Mouse (Mus musculus): Measurements from ENCODE around the gene Klk7. TPM values are rescaled to one million over a fixed set of nuclear protein-coding genes. Genes with fewer than 3 reads are reported as not detected.
A peak's percentile ranks its signal among the peaks of the same experiment; 100 is the strongest.

Gene Klk7
- polyA plus RNA-seq, 1 experiment from 2014 or later, result not detected

- H3K27me3 ChIP-seq (replicated peaks; ENCODE audit: insufficient read depth, low read length), result no peaks in the 10 kb centered on the region
- no peak within 1 kb of the TSS for H3K4me3 ChIP-seq (ENCODE audit: low read depth, low read length)
- TF ChIP-seq CTCF (IDR thresholded peaks at IDR 0.05) (no peak), EP300 (IDR thresholded peaks at IDR 0.05) (no peak)
- H3K9me3 ChIP-seq (ENCODE audit: low read length), result no peaks in the 10 kb centered on the region
- no peaks in the 10 kb centered on the region for H3K4me1 ChIP-seq (ENCODE audit: insufficient read depth, low read depth, low read length)
- H3K36me3 ChIP-seq (ENCODE audit: insufficient read depth, low read length), result no peaks in the 10 kb centered on the region
- DNase-seq (ENCODE audit: low spot score), result no peak
- 66% methylated on average over 3 of the region's 3 CpGs for WGBS
- no peak within 1 kb of the TSS for H3K27ac ChIP-seq (ENCODE audit: low read length)
- no peak within 1 kb of the TSS for H3K4me2 ChIP-seq (replicated peaks; ENCODE audit: low read depth, low read length)
- no peak for ATAC-seq
- no peak within 1 kb of the TSS for H3K9ac ChIP-seq (replicated peaks; ENCODE audit: low read depth)
Observed at GRCm38 (mm10) chr7:43841701-43842100, 30.6 kb downstream of the Klk7 start, which contains the start of gene Klk5. TSS of gene Klk5 (plus strand) at chr7:43841971.

GRCm38 (mm10) chr7:43843801-43844200 lies 32.7 kb downstream of the Klk7 start:
- 83% methylated on average over 4 of the region's 4 CpGs for WGBS
- H3K9me3 ChIP-seq (ENCODE audit: low read length), result no peaks in the 10 kb centered on the region

GRCm38 (mm10) chr7:43851616-43852015 lies 40.5 kb downstream of the Klk7 start:
- H3K4me2 ChIP-seq (replicated peaks; ENCODE audit: low read depth, low read length), result no peak overlapping the region
- no peak overlapping the region for H3K4me3 ChIP-seq (ENCODE audit: low read depth, low read length)
- WGBS, result 84% methylated on average over 6 of the region's 6 CpGs
- H3K27me3 ChIP-seq (replicated peaks; ENCODE audit: insufficient read depth, low read length), result no peaks in the 10 kb centered on the region
- no peak for DNase-seq (ENCODE audit: low spot score)
- H3K4me1 ChIP-seq (ENCODE audit: insufficient read depth, low read depth, low read length), result no peaks in the 10 kb centered on the region
- no peak overlapping the region for H3K9ac ChIP-seq (replicated peaks; ENCODE audit: low read depth)
- no peaks in the 10 kb centered on the region for H3K9me3 ChIP-seq (ENCODE audit: low read length)
- H3K36me3 ChIP-seq (ENCODE audit: insufficient read depth, low read length), result no peaks in the 10 kb centered on the region
- TF ChIP-seq CTCF (IDR thresholded peaks at IDR 0.05) (no peak), EP300 (IDR thresholded peaks at IDR 0.05) (no peak)
- ATAC-seq, result no peak
- H3K27ac ChIP-seq (ENCODE audit: low read length), result no peak overlapping the region

More at GRCm38 (mm10) chr7:43843801-43844200, 32.7 kb downstream of the Klk7 start:
- H3K36me3 ChIP-seq (ENCODE audit: insufficient read depth, low read length), result no peaks in the 10 kb centered on the region
- no peak for ATAC-seq
- TF ChIP-seq CTCF (IDR thresholded peaks at IDR 0.05), result no peak
- TF ChIP-seq EP300 (IDR thresholded peaks at IDR 0.05), result no peak
- H3K27ac ChIP-seq (ENCODE audit: low read length), result no peak overlapping the region
- no peak overlapping the region for H3K9ac ChIP-seq (replicated peaks; ENCODE audit: low read depth)
- H3K4me3 ChIP-seq (ENCODE audit: low read depth, low read length), result no peak overlapping the region
- H3K4me2 ChIP-seq (replicated peaks; ENCODE audit: low read depth, low read length), result no peak overlapping the region
- H3K27me3 ChIP-seq (replicated peaks; ENCODE audit: insufficient read depth, low read length), result no peaks in the 10 kb centered on the region
- no peak for DNase-seq (ENCODE audit: low spot score)
- H3K4me1 ChIP-seq (ENCODE audit: insufficient read depth, low read depth, low read length), result no peaks in the 10 kb centered on the region

- H3K4me2 ChIP-seq (replicated peaks; ENCODE audit: low read depth, low read length), result no peak overlapping the region
- no peaks in the 10 kb centered on the region for H3K9me3 ChIP-seq (ENCODE audit: low read length)
- WGBS, result 56% methylated on average over 9 of the region's 9 CpGs
- no peak overlapping the region for H3K27ac ChIP-seq (ENCODE audit: low read length)
- H3K27me3 ChIP-seq (replicated peaks; ENCODE audit: insufficient read depth, low read length), result no peaks in the 10 kb centered on the region
- ATAC-seq (peak; percentile 50; the same call in 1 of the 2 replicates), DNase-seq (ENCODE audit: low spot score) (no peak)
- TF ChIP-seq EP300 (IDR thresholded peaks at IDR 0.05) (no peak), CTCF (IDR thresholded peaks at IDR 0.05) (no peak)
- H3K4me1 ChIP-seq (ENCODE audit: insufficient read depth, low read depth, low read length), result no peaks in the 10 kb centered on the region
- no peak overlapping the region for H3K9ac ChIP-seq (replicated peaks; ENCODE audit: low read depth)
- H3K36me3 ChIP-seq (ENCODE audit: insufficient read depth, low read length), result no peaks in the 10 kb centered on the region
- no peak overlapping the region for H3K4me3 ChIP-seq (ENCODE audit: low read depth, low read length)
Observed at GRCm38 (mm10) chr7:43854642-43855380, 43.7 kb downstream of the Klk7 start.

- H3K4me3 ChIP-seq (ENCODE audit: low read depth, low read length), result no peak overlapping the region
- H3K27me3 ChIP-seq (replicated peaks; ENCODE audit: insufficient read depth, low read length), result no peaks in the 10 kb centered on the region
- no peaks in the 10 kb centered on the region for H3K4me1 ChIP-seq (ENCODE audit: insufficient read depth, low read depth, low read length)
- DNase-seq (ENCODE audit: low spot score), result peak; percentile 5
- no peak overlapping the region for H3K9ac ChIP-seq (replicated peaks; ENCODE audit: low read depth)
- H3K27ac ChIP-seq (ENCODE audit: low read length), result peak overlapping the region; percentile 11; the same call in 1 of the 2 replicates
- WGBS, result 32% methylated on average over 3 of the region's 3 CpGs
- peak; percentile 80 for ATAC-seq
- H3K4me2 ChIP-seq (replicated peaks; ENCODE audit: low read depth, low read length), result no peak overlapping the region
- TF ChIP-seq CTCF (IDR thresholded peaks at IDR 0.05), result no peak
- no peak for TF ChIP-seq EP300 (IDR thresholded peaks at IDR 0.05)
- H3K36me3 ChIP-seq (ENCODE audit: insufficient read depth, low read length), result no peaks in the 10 kb centered on the region
- H3K9me3 ChIP-seq (ENCODE audit: low read length), result no peaks in the 10 kb centered on the region
Observed at GRCm38 (mm10) chr7:43855709-43856108, 44.6 kb downstream of the Klk7 start.

GRCm38 (mm10) chr7:43856307-43856706 lies 45.2 kb downstream of the Klk7 start:
- Histone ChIP-seq H3K4me1 (ENCODE audit: insufficient read depth, low read depth, low read length) (no peaks in the 10 kb centered on the region), H3K4me3 (ENCODE audit: low read depth, low read length) (no peak overlapping the region), H3K9ac (replicated peaks; ENCODE audit: low read depth) (no peak overlapping the region), H3K9me3 (ENCODE audit: low read length) (no peaks in the 10 kb centered on the region), H3K36me3 (ENCODE audit: insufficient read depth, low read length) (no peaks in the 10 kb centered on the region), H3K27me3 (replicated peaks; ENCODE audit: insufficient read depth, low read length) (no peaks in the 10 kb centered on the region), H3K4me2 (replicated peaks; ENCODE audit: low read depth, low read length) (no peak overlapping the region), H3K27ac (ENCODE audit: low read length) (peak overlapping the region; percentile 11; the same call in 1 of the 2 replicates)
- ATAC-seq, result no peak
- TF ChIP-seq CTCF (IDR thresholded peaks at IDR 0.05) (no peak), EP300 (IDR thresholded peaks at IDR 0.05) (no peak)
- DNase-seq (ENCODE audit: low spot score), result peak; percentile 5
- WGBS, result 69% methylated on average over 7 of the region's 7 CpGs
